Mouse (Mus musculus): ENCODE results near the gene Pate1. TPM values are rescaled to one million over a fixed set of nuclear protein-coding genes. Genes with fewer than 3 reads are reported as not detected.

Pate1 gene
- polyA plus RNA-seq (2014; fragmentation: Illumina TruSeq; extraction: RNeasy Lipid Tissue Mini Kit (QIAGEN cat#74804); ENCODE audit: low read depth, low replicate concordance): not detected

GRCm38 (mm10) chr9:35687013-35687412, at the start of gene Pate1:
Gene Pate1 (minus strand): TSS chr9:35687390.

GRCm38 (mm10) chr9:35648102-35648501, 39.1 kb downstream of the Pate1 start, which contains the start of gene Pate3:
Gene Pate3 (minus strand): TSS chr9:35648202.

Other genes starting within 250 kb of the Pate1 start
- not detected for gene Gm1113, start 169.1 kb downstream of the Pate1 start, polyA plus RNA-seq (2014; fragmentation: Illumina TruSeq; extraction: RNeasy Lipid Tissue Mini Kit (QIAGEN cat#74804); ENCODE audit: low read depth, low replicate concordance)
- not detected for gene Ddx25, start 128.9 kb downstream of the Pate1 start, polyA plus RNA-seq (2014; fragmentation: Illumina TruSeq; extraction: RNeasy Lipid Tissue Mini Kit (QIAGEN cat#74804); ENCODE audit: low read depth, low replicate concordance)
- gene Pus3, start 128.8 kb downstream of the Pate1 start, polyA plus RNA-seq (2014; fragmentation: Illumina TruSeq; extraction: RNeasy Lipid Tissue Mini Kit (QIAGEN cat#74804); ENCODE audit: low read depth, low replicate concordance): 9.0 TPM
- not detected for gene Pate2, start 117.1 kb downstream of the Pate1 start, polyA plus RNA-seq (2014; fragmentation: Illumina TruSeq; extraction: RNeasy Lipid Tissue Mini Kit (QIAGEN cat#74804); ENCODE audit: low read depth, low replicate concordance)
- 2.3 TPM for gene Hyls1, start 117.0 kb downstream of the Pate1 start, polyA plus RNA-seq (2014; fragmentation: Illumina TruSeq; extraction: RNeasy Lipid Tissue Mini Kit (QIAGEN cat#74804); ENCODE audit: low read depth, low replicate concordance)
- not detected for gene Pate4, start 75.4 kb downstream of the Pate1 start, polyA plus RNA-seq (2014; fragmentation: Illumina TruSeq; extraction: RNeasy Lipid Tissue Mini Kit (QIAGEN cat#74804); ENCODE audit: low read depth, low replicate concordance)
- gene Pate3, start 39.2 kb downstream of the Pate1 start, polyA plus RNA-seq (2014; fragmentation: Illumina TruSeq; extraction: RNeasy Lipid Tissue Mini Kit (QIAGEN cat#74804); ENCODE audit: low read depth, low replicate concordance): not detected
- not detected for gene Gm17677, start 53.7 kb upstream of the Pate1 start, polyA plus RNA-seq (2014; fragmentation: Illumina TruSeq; extraction: RNeasy Lipid Tissue Mini Kit (QIAGEN cat#74804); ENCODE audit: low read depth, low replicate concordance)
- gene Gm17727, start 90.7 kb upstream of the Pate1 start, polyA plus RNA-seq (2014; fragmentation: Illumina TruSeq; extraction: RNeasy Lipid Tissue Mini Kit (QIAGEN cat#74804); ENCODE audit: low read depth, low replicate concordance): not detected
- gene Gm27235, start 102.7 kb upstream of the Pate1 start, polyA plus RNA-seq (2014; fragmentation: Illumina TruSeq; extraction: RNeasy Lipid Tissue Mini Kit (QIAGEN cat#74804); ENCODE audit: low read depth, low replicate concordance): not detected
- not detected for gene D730048I06Rik, start 102.7 kb upstream of the Pate1 start, polyA plus RNA-seq (2014; fragmentation: Illumina TruSeq; extraction: RNeasy Lipid Tissue Mini Kit (QIAGEN cat#74804); ENCODE audit: low read depth, low replicate concordance)
- not detected for gene 9230110F15Rik, start 156.8 kb upstream of the Pate1 start, polyA plus RNA-seq (2014; fragmentation: Illumina TruSeq; extraction: RNeasy Lipid Tissue Mini Kit (QIAGEN cat#74804); ENCODE audit: low read depth, low replicate concordance)
- not detected for gene 9230113P08Rik, start 221.0 kb upstream of the Pate1 start, polyA plus RNA-seq (2014; fragmentation: Illumina TruSeq; extraction: RNeasy Lipid Tissue Mini Kit (QIAGEN cat#74804); ENCODE audit: low read depth, low replicate concordance)

Data from heart, adult 10 weeks (tissue).